Mouse (Mus musculus) embryonic facial prominence, embryonic 11.5 days (tissue): ENCODE results near the gene Gls. TPM values are rescaled to one million over a fixed set of nuclear protein-coding genes. Genes with fewer than 3 reads are reported as not detected.

Experiments used
- ATAC-seq: fragments of 200-750 bp; cut with Nextera tagmentation; replicated peaks from 2 replicates; pipeline ENCODE4 v1.8.0; 2017; ENCODE audit warnings: low read depth; ENCODE audit not compliant: insufficient number of reproducible peaks, low FRiP score, low TSS enrichment
- DNase-seq: peaks from one replicate; pipeline ENCODE4 v3.0.0-alpha.2; 2015; ENCODE audit warnings: low spot score
- H3K27ac ChIP-seq: fragments of 300-500 bp; sonication (generic); replicated peaks from 2 replicates; pipeline ENCODE4 v1.5.1; 2014; ENCODE audit warnings: mild to moderate bottlenecking, low read depth, low read length, control low read depth
- H3K27me3 ChIP-seq: fragments of 300-500 bp; sonication (generic); 2 replicates; pipeline ENCODE4 v1.6.1; 2014; ENCODE audit warnings: mild to moderate bottlenecking, low read length, moderate library complexity, mixed read lengths; ENCODE audit not compliant: control insufficient read depth, insufficient read depth
- H3K36me3 ChIP-seq: fragments of 300-500 bp; sonication (generic); replicated peaks from 2 replicates; pipeline ENCODE4 v1.6.1; 2014; ENCODE audit warnings: low read depth, mild to moderate bottlenecking, low read length, moderate library complexity, mixed read lengths; ENCODE audit not compliant: control insufficient read depth, insufficient read depth
- H3K4me1 ChIP-seq: fragments of 300-500 bp; sonication (generic); 2 replicates; pipeline ENCODE4 v1.6.1; 2014; ENCODE audit warnings: low read length, mixed read lengths; ENCODE audit not compliant: control insufficient read depth, insufficient read depth
- H3K4me2 ChIP-seq: fragments of 300-500 bp; sonication (generic); 2 replicates; pipeline ENCODE4 v1.6.1; 2014; ENCODE audit warnings: low read depth, mild to moderate bottlenecking, control low read depth, low read length, moderate library complexity
- H3K4me3 ChIP-seq: fragments of 300-500 bp; sonication (generic); 2 replicates; pipeline ENCODE4 v1.5.1; 2014; ENCODE audit warnings: low read depth, low read length, control low read depth
- H3K9ac ChIP-seq: fragments of 300-500 bp; sonication (generic); replicated peaks from 2 replicates; pipeline ENCODE4 v1.6.1; 2014; ENCODE audit warnings: mild to moderate bottlenecking, control low read depth, low read length
- H3K9me3 ChIP-seq: fragments of 300-500 bp; sonication (generic); replicated peaks from 2 replicates; pipeline ENCODE4 v1.6.1; 2016; ENCODE audit warnings: mild to moderate bottlenecking, low read length, inconsistent platforms, mixed read lengths; ENCODE audit not compliant: control insufficient read depth
- WGBS: fragments of 180-500 bp; shearing (Covaris S2); extraction: QIAGEN DNeasy Blood & Tissue Kit; methylation state at CpG from one replicate; pipeline ENCODE4 v1.1.7; 2014; 5-methylcytosine and 5-hydroxymethylcytosine counted together
- polyA plus RNA-seq: library from polyadenylated mRNA; unstranded; fragments of >200 nt; fragmentation: Nextera tagmentation; extraction: Ambion mirVana; gene quantifications from 2 replicates; pipeline ENCODE4 v1.2.1, GENCODE M21; 2014

Gene Gls
- polyA plus RNA-seq, 1 experiment from 2014 or later: 25.9 TPM

DNA sequence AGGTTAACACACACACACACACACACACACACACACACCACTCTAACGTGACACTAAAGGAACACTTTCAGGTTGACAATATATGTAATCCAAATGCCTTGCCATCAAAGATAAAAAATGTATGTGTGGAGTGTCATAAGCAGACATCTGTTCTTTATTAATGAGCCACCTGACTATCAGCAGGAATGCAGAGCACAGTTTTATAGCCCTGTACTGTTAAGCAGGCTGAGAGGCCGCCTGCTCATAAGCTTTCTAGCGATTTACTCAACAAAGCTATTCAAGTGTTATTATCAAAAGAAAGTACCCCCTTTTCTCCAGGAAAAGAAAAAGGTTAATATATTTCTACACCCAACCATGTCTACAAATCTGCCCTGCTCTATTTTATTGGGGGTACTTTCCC lies 57.0 kb downstream of the Gls start:
- no peaks in the 10 kb centered on the region for H3K9me3 ChIP-seq
- H3K9ac ChIP-seq: no peak overlapping the region
- H3K36me3 ChIP-seq: no peaks in the 10 kb centered on the region
- H3K27ac ChIP-seq: no peak overlapping the region
- peak; percentile 6 for DNase-seq
- H3K4me1 ChIP-seq: no peaks in the 10 kb centered on the region
- no peak for ATAC-seq
- 69% methylated on average over 3 of the region's 3 CpGs for WGBS
- no peaks in the 10 kb centered on the region for H3K27me3 ChIP-seq
- H3K4me3 ChIP-seq: no peak overlapping the region
- no peak overlapping the region for H3K4me2 ChIP-seq

DNA sequence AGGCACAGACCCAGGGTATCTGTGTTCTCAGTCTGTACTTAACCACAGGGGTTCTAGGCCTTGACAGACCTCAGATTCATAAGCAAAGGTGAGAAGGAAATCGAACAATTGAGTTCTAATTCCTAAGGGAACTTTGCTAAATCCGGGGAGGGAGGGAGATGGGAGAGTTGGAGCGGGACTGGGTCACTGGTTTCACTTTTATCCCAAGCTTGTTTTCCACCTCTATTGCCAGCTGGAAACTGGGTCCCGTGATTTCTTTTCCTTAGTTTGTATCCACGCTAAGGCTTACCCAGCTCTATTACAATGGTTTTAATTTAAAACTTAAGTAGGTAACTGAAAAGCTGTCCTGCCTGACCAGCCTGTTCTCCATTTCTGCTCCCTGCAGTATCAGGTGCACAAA lies 57.7 kb downstream of the Gls start:
- no peak overlapping the region for H3K27ac ChIP-seq
- no peaks in the 10 kb centered on the region for H3K27me3 ChIP-seq
- no peaks in the 10 kb centered on the region for H3K9me3 ChIP-seq
- H3K9ac ChIP-seq: no peak overlapping the region
- no peak for ATAC-seq
- 67% methylated on average over 5 of the region's 5 CpGs for WGBS
- no peaks in the 10 kb centered on the region for H3K4me1 ChIP-seq
- no peak for DNase-seq
- H3K36me3 ChIP-seq: no peaks in the 10 kb centered on the region
- H3K4me2 ChIP-seq: no peak overlapping the region
- H3K4me3 ChIP-seq: no peak overlapping the region

DNA sequence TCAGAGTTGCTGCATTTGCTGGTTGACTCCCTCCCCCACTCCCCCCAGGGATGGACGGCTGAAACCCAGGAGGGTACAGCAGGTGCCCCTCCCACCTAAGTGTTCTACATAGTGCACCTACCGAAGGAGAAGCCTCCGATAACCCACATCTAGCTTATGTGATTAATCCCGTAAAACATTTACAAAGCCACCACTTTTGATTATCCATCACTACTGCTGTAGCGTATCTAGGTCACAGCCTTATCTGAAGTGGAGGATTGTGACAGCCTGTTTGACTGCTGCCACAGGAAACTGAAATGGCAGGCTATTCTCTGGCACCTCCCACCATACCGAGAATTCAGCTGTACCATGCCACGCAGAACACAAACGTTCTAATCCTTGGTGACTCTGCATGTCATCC lies 61.8 kb downstream of the Gls start:
- DNase-seq (no peak), ATAC-seq (no peak)
- Histone ChIP-seq H3K4me2 (no peak overlapping the region), H3K27me3 (no peaks in the 10 kb centered on the region), H3K9ac (no peak overlapping the region), H3K4me3 (no peak overlapping the region), H3K36me3 (no peaks in the 10 kb centered on the region), H3K9me3 (no peaks in the 10 kb centered on the region), H3K4me1 (no peaks in the 10 kb centered on the region), H3K27ac (no peak overlapping the region)
- 81% methylated on average over 8 of the region's 8 CpGs for WGBS

DNA sequence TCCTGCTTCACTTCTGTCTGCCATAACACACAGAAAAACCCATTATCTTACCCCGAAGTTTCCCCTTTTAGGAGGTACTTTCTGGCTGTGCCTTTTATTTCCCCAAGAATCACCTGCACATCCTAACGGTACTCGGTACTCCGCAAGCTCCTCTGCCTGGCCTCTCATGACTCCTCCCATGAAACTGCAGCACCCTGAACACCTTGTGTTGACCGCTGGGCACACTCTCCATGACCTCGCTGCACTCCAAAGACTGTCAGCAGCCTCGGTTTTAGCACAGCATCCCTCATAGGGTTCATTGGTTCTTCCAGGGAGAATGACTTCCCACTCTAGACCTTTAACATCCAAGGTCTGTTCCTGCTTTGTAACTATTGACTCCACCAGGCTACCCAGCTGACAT lies 62.3 kb downstream of the Gls start:
- Histone ChIP-seq H3K27ac (no peak overlapping the region), H3K27me3 (no peaks in the 10 kb centered on the region), H3K36me3 (no peaks in the 10 kb centered on the region), H3K4me1 (no peaks in the 10 kb centered on the region), H3K9me3 (no peaks in the 10 kb centered on the region), H3K9ac (no peak overlapping the region), H3K4me2 (no peak overlapping the region), H3K4me3 (no peak overlapping the region)
- 78% methylated on average over 7 of the region's 7 CpGs for WGBS
- ATAC-seq (no peak), DNase-seq (no peak)

DNA sequence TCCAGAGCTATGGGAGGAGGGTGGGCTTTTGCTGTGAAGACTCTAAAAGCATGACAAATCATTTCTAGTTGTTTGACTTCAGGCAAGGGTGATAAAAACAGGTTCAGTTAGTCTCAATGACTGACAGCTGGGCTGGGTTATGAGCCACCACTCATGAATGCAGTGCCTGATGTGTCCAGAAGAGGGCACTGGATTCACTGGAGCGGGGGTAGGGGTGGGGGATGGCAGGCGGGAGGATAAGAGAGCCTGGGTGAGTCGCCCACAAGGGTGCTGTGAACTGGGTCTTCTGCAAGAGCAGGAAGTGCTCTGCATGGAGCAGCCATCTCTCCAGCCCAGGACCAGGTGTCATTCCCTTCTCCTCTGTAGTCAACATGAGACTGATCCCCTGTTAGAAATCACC lies 63.0 kb downstream of the Gls start:
- H3K27me3 ChIP-seq: no peaks in the 10 kb centered on the region
- no peak overlapping the region for H3K4me3 ChIP-seq
- no peak overlapping the region for H3K9ac ChIP-seq
- H3K36me3 ChIP-seq: no peaks in the 10 kb centered on the region
- H3K27ac ChIP-seq: no peak overlapping the region
- ATAC-seq (peak; percentile 40; the same call in 1 of the 2 replicates), DNase-seq (peak; percentile 56)
- WGBS: 15% methylated on average over 3 of the region's 3 CpGs
- no peaks in the 10 kb centered on the region for H3K9me3 ChIP-seq
- H3K4me2 ChIP-seq: no peak overlapping the region
- no peaks in the 10 kb centered on the region for H3K4me1 ChIP-seq

DNA sequence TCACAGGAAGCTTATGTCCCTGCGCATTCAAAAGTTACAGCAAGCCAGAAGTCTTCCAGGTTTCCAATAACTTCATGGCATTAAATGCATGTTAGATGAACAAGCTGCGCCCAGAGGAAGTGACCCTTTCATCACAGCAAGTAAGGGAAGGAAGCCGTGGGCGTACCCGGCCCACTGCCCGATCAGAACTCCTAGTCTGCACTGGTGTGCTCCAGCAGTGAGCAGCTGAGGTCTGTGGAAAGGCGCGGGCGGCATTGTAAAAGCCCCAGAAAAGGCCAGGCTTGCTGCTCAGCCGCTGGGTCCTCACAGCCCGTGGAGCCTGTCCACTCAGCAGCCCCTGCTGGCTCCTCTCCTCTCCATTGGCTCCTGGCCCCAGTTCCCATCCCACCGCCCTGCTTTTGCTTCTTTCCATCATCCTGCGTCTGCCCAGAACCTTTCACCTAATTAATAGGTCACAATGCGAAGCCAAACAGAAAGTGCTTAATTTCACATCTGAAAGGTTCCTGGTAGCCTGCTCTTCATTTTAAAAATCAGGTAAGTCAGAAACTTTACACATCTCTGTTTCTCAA lies 66.3 kb downstream of the Gls start:
- WGBS: 68% methylated on average over 14 of the region's 14 CpGs
- Histone ChIP-seq H3K36me3 (no peaks in the 10 kb centered on the region), H3K4me1 (no peaks in the 10 kb centered on the region), H3K27me3 (no peaks in the 10 kb centered on the region), H3K9ac (no peak overlapping the region), H3K9me3 (no peaks in the 10 kb centered on the region), H3K4me3 (no peak overlapping the region), H3K4me2 (no peak overlapping the region), H3K27ac (no peak overlapping the region)
- ATAC-seq (no peak), DNase-seq (no peak)

DNA sequence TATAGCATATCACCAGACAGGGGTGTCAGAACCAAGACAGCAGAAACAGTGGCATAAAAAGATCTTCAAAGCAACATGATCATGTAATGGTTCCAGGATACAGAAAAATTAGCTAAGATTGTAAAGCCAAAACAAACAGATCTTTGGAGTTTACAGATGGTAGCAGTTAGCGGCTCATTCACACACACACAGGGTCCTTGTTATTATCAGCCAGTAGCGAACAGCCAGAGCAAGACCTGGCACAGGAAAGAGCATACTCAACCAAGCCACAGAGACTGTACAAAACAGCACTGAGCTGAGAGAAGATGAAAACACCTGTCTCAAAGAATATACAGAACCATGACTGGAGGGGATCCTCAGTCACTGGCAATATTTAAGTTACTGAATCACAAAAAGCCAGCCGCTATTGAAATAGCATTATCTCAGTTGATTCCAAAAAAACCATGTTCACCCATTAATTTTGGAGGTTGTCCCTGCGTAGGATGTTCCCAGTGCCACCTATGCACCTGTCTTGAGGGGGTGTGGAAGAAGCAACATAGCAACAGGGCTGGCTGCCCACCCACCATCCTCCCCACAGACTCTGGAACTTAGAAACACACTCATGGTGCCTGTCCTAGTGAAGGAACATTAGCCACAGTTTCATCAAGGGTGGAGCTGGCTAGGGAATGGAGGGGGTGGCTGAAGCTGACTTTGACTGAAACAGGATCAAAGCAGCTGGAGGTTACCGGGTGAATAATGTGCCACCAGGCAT lies 69.2 kb downstream of the Gls start:
- WGBS: 79% methylated on average over 5 of the region's 5 CpGs
- Histone ChIP-seq H3K4me1 (no peaks in the 10 kb centered on the region), H3K36me3 (no peaks in the 10 kb centered on the region), H3K9ac (no peak overlapping the region), H3K27ac (no peak overlapping the region), H3K4me3 (no peak overlapping the region), H3K9me3 (no peaks in the 10 kb centered on the region), H3K4me2 (no peak overlapping the region), H3K27me3 (no peaks in the 10 kb centered on the region)
- DNase-seq: no peak
- ATAC-seq: no peak

DNA sequence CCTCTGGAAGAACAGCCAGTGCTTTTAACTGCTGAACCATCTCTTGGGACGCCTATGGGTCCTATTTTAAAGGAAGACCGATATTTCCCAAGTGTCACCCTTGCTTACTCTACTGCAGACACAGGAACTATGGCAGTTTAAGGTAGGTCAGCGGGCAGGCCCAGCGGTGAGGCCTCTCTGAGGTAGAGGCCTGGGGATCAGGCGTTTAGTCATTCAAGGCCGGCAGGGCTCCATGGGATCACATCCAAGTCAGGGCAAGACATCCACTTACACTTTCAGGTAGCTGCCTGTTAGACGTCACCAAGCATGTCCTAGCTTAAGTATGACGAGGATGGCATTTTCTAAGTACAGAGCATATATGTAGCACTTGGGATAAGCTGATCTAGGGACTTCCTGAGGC lies 71.9 kb downstream of the Gls start:
- no peak overlapping the region for H3K4me3 ChIP-seq
- WGBS: 84% methylated on average over 8 of the region's 8 CpGs
- H3K27me3 ChIP-seq: no peaks in the 10 kb centered on the region
- DNase-seq (no peak), ATAC-seq (no peak)
- no peaks in the 10 kb centered on the region for H3K4me1 ChIP-seq
- no peaks in the 10 kb centered on the region for H3K9me3 ChIP-seq
- H3K36me3 ChIP-seq: no peaks in the 10 kb centered on the region
- H3K27ac ChIP-seq: no peak overlapping the region
- no peak overlapping the region for H3K9ac ChIP-seq
- H3K4me2 ChIP-seq: no peak overlapping the region
